Mouse (Mus musculus): ENCODE measurements around the gene Crybg3. TPM values are rescaled to one million over a fixed set of nuclear protein-coding genes. Genes with fewer than 3 reads are reported as not detected.

Crybg3 gene
- polyA plus RNA-seq, 1 experiment from 2014 or later = 5.0 TPM

DNA sequence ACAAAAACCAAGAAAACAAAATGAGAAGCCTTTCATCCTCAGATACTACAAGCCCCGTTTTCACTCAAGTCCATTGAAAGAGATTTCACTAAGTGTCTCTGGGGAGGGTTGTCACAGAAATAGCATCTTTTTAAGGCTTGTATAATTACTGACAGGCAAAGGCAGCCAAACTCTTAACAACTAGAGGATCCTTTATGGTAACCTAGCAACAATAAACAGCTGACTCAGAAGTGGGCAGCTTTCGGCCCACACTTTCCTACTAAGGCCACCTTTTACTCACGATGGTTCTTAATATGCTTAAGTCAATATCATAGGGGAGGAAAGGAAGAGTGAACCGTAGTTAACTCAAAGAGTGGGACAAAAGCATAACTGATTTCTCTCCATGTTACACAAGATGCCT lies 53.3 kb downstream of the Crybg3 start:
- Histone ChIP-seq H3K4me2 (ENCODE audit: low read depth, low read length) (no peak overlapping the region), H3K27me3 (replicated peaks; ENCODE audit: control insufficient read depth, insufficient read depth, low read length) (no peaks in the 10 kb centered on the region), H3K4me3 (ENCODE audit: low read length) (no peak overlapping the region), H3K9ac (ENCODE audit: low read depth, low read length) (no peak overlapping the region), H3K9me3 (ENCODE audit: control insufficient read depth, low read length) (no peaks in the 10 kb centered on the region), H3K4me1 (ENCODE audit: control insufficient read depth, insufficient read depth, low read length) (peaks cover 12% of the 10 kb centered on the region), H3K36me3 (ENCODE audit: control insufficient read depth, insufficient read depth, low read length) (no peaks in the 10 kb centered on the region), H3K27ac (ENCODE audit: low read length) (no peak overlapping the region)
- ATAC-seq = no peak
- 64% methylated on average over 4 of the region's 4 CpGs for WGBS

DNA sequence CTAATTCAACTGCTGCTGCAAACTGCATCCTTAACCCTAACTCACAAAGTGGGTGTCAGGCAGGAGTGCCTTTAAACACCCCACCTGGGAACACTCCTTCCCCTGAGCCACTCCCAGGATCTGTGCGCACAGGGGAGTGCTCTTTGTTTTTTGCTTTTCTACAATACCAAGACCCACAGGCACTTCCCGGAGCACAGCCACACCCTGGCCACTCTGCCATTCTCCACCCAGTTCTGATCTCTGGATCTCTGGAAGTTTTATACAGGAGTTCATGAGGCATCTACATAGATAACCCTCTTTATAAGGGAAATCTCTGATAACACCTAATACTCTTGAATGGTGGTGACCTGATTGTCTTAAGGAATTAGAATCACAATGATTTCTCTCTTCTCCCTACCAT lies 55.4 kb downstream of the Crybg3 start:
- no peaks in the 10 kb centered on the region for H3K27me3 ChIP-seq (replicated peaks; ENCODE audit: control insufficient read depth, insufficient read depth, low read length)
- H3K36me3 ChIP-seq (ENCODE audit: control insufficient read depth, insufficient read depth, low read length) = no peaks in the 10 kb centered on the region
- H3K9me3 ChIP-seq (ENCODE audit: control insufficient read depth, low read length) = no peaks in the 10 kb centered on the region
- peaks cover 12% of the 10 kb centered on the region for H3K4me1 ChIP-seq (ENCODE audit: control insufficient read depth, insufficient read depth, low read length)
- no peak overlapping the region for H3K4me3 ChIP-seq (ENCODE audit: low read length)
- no peak overlapping the region for H3K4me2 ChIP-seq (ENCODE audit: low read depth, low read length)
- no peak for ATAC-seq
- H3K9ac ChIP-seq (ENCODE audit: low read depth, low read length) = no peak overlapping the region
- no peak overlapping the region for H3K27ac ChIP-seq (ENCODE audit: low read length)
- 85% methylated on average over 2 of the region's 2 CpGs for WGBS

DNA sequence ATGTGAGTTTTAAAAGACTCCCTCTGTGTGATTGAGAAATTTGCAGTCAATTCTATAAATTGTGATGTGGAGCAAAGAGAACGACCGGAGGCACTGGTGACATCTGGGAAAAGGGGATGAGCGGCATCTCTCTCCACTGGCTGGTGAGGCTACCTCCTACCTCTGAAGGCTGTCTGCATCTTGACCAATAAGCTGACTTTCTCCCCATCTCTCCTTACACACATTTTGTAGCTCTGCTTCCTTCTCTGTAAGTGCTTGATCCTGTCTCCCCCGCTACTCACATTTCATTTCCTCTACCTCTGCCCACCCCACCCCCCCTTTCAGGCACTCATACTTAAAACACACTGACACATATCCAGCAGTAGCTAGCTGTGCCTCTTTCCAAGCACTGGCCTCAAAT lies 59.4 kb downstream of the Crybg3 start:
- no peak for ATAC-seq
- no peaks in the 10 kb centered on the region for H3K27me3 ChIP-seq (replicated peaks; ENCODE audit: control insufficient read depth, insufficient read depth, low read length)
- H3K9ac ChIP-seq (ENCODE audit: low read depth, low read length) = no peak overlapping the region
- H3K4me1 ChIP-seq (ENCODE audit: control insufficient read depth, insufficient read depth, low read length) = no peaks in the 10 kb centered on the region
- 84% methylated on average over 4 of the region's 4 CpGs for WGBS
- H3K36me3 ChIP-seq (ENCODE audit: control insufficient read depth, insufficient read depth, low read length) = no peaks in the 10 kb centered on the region
- no peaks in the 10 kb centered on the region for H3K9me3 ChIP-seq (ENCODE audit: control insufficient read depth, low read length)
- H3K27ac ChIP-seq (ENCODE audit: low read length) = no peak overlapping the region
- no peak overlapping the region for H3K4me2 ChIP-seq (ENCODE audit: low read depth, low read length)
- no peak overlapping the region for H3K4me3 ChIP-seq (ENCODE audit: low read length)

DNA sequence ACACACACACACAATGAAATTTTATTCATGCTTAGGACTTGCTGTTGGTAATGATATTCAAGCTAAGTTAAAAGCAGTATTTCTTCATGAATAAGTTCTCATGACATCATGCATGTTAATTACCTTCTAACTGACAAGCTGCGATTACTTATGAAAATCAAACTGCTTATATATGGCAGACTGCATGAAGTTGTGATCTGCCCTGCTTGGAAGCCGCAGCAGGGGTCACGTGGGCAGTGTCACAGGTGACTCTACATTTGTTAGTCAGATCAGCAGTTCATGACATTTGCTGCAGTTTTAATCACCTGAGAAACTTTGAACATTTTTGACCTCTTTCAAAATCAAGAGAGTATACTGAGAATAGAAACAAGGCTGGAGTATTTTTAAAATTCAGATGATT lies 59.8 kb downstream of the Crybg3 start:
- H3K4me2 ChIP-seq (ENCODE audit: low read depth, low read length) = no peak overlapping the region
- H3K27me3 ChIP-seq (replicated peaks; ENCODE audit: control insufficient read depth, insufficient read depth, low read length) = no peaks in the 10 kb centered on the region
- WGBS = 93% methylated on average over 3 of the region's 3 CpGs
- H3K9ac ChIP-seq (ENCODE audit: low read depth, low read length) = no peak overlapping the region
- H3K4me1 ChIP-seq (ENCODE audit: control insufficient read depth, insufficient read depth, low read length) = no peaks in the 10 kb centered on the region
- H3K4me3 ChIP-seq (ENCODE audit: low read length) = no peak overlapping the region
- ATAC-seq = no peak
- H3K27ac ChIP-seq (ENCODE audit: low read length) = no peak overlapping the region
- no peaks in the 10 kb centered on the region for H3K36me3 ChIP-seq (ENCODE audit: control insufficient read depth, insufficient read depth, low read length)
- H3K9me3 ChIP-seq (ENCODE audit: control insufficient read depth, low read length) = no peaks in the 10 kb centered on the region

DNA sequence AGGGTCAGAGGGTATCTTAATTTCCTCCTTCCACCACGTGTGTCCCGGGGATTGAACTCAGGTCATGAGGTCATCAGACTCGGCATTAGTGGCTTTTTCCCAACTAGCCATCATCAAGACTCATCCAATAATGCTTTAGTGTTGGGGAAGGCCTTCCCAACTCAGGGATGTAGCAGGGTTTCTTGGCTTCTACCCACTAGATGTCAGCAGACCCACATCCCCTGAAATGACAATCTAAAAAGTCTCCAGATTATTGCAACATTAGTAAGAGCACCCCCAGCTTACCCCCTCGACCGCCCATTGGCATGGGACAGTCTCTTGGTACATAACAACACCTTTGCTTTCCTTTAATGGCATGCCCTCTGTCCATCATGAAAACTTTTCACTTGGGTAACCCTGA lies 65.1 kb downstream of the Crybg3 start:
- ATAC-seq = no peak
- no peaks in the 10 kb centered on the region for H3K9me3 ChIP-seq (ENCODE audit: control insufficient read depth, low read length)
- no peak overlapping the region for H3K4me3 ChIP-seq (ENCODE audit: low read length)
- no peak overlapping the region for H3K9ac ChIP-seq (ENCODE audit: low read depth, low read length)
- WGBS = 83% methylated on average over 5 of the region's 5 CpGs
- no peaks in the 10 kb centered on the region for H3K27me3 ChIP-seq (replicated peaks; ENCODE audit: control insufficient read depth, insufficient read depth, low read length)
- no peak overlapping the region for H3K27ac ChIP-seq (ENCODE audit: low read length)
- H3K36me3 ChIP-seq (ENCODE audit: control insufficient read depth, insufficient read depth, low read length) = no peaks in the 10 kb centered on the region
- H3K4me1 ChIP-seq (ENCODE audit: control insufficient read depth, insufficient read depth, low read length) = no peaks in the 10 kb centered on the region
- H3K4me2 ChIP-seq (ENCODE audit: low read depth, low read length) = no peak overlapping the region

DNA sequence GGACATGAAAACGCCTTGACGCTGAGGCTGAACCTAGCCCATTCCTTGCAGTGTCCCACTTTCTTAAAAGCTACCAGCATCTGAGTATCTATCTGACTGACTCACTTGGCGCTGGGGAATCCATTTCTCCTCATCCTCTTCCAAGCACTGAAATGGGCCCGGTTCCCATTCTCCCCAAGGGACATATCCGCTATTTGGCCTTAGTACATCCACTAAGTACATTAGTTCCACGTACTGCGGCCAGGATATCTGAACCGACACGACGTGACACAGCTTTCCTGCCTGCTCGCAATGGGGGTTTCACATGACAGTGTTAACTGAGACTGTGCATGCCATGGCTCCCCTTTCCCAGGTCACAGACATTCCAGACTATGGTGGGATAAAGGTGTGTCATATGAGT lies 66.4 kb downstream of the Crybg3 start:
- Histone ChIP-seq H3K9me3 (ENCODE audit: control insufficient read depth, low read length) (no peaks in the 10 kb centered on the region), H3K36me3 (ENCODE audit: control insufficient read depth, insufficient read depth, low read length) (no peaks in the 10 kb centered on the region), H3K9ac (ENCODE audit: low read depth, low read length) (no peak overlapping the region), H3K4me2 (ENCODE audit: low read depth, low read length) (no peak overlapping the region), H3K4me1 (ENCODE audit: control insufficient read depth, insufficient read depth, low read length) (no peaks in the 10 kb centered on the region), H3K27me3 (replicated peaks; ENCODE audit: control insufficient read depth, insufficient read depth, low read length) (no peaks in the 10 kb centered on the region), H3K4me3 (ENCODE audit: low read length) (no peak overlapping the region), H3K27ac (ENCODE audit: low read length) (no peak overlapping the region)
- WGBS = 92% methylated on average over 11 of the region's 11 CpGs
- no peak for ATAC-seq

DNA sequence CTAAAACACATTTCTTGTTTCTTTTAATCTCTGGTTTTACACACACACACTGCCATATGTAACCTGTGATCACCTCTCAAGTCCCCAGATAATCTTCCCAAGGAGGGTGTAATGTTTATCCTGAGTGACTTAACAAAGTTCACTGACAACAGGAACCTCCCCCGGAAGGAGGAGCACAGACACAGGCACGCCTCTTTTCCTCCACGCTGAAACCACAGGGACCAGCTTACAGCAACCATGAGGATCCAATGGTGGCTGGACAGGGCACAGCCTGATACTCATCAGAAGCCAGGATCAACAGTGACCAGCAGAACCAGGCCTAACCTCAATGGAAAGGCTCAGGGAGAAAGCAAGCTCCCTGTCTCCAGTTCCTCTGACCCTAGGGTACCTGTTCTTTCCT lies 68.2 kb downstream of the Crybg3 start:
- Histone ChIP-seq H3K36me3 (ENCODE audit: control insufficient read depth, insufficient read depth, low read length) (no peaks in the 10 kb centered on the region), H3K4me3 (ENCODE audit: low read length) (no peak overlapping the region), H3K9ac (ENCODE audit: low read depth, low read length) (no peak overlapping the region), H3K27ac (ENCODE audit: low read length) (no peak overlapping the region), H3K9me3 (ENCODE audit: control insufficient read depth, low read length) (no peaks in the 10 kb centered on the region), H3K27me3 (replicated peaks; ENCODE audit: control insufficient read depth, insufficient read depth, low read length) (no peaks in the 10 kb centered on the region), H3K4me1 (ENCODE audit: control insufficient read depth, insufficient read depth, low read length) (no peaks in the 10 kb centered on the region), H3K4me2 (ENCODE audit: low read depth, low read length) (no peak overlapping the region)
- ATAC-seq = 0 out of 2 replicates have a peak, but pooled peaks have one; percentile 46
- WGBS = 26% methylated on average over 3 of the region's 3 CpGs

DNA sequence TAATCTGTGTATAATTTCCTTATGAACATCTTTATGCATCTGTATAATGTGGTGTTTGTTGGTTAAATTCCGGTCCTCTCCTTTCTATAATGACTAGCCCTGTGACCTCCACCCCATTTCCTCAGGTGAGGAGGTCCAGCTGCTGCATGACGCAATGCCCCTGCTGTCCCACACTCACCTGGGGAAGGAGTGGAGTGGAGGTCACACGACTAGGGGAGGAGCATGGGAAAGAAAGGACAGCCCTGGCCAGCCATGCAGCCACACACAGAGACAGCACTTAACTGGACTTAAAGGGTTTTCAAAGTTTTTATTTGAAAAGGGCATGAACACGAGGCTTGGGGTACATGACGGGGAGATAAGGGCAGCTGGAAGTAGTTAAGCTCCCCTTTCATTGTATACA lies 69.5 kb downstream of the Crybg3 start:
- no peaks in the 10 kb centered on the region for H3K9me3 ChIP-seq (ENCODE audit: control insufficient read depth, low read length)
- H3K4me2 ChIP-seq (ENCODE audit: low read depth, low read length) = no peak overlapping the region
- no peak overlapping the region for H3K9ac ChIP-seq (ENCODE audit: low read depth, low read length)
- ATAC-seq = no peak
- no peaks in the 10 kb centered on the region for H3K4me1 ChIP-seq (ENCODE audit: control insufficient read depth, insufficient read depth, low read length)
- H3K4me3 ChIP-seq (ENCODE audit: low read length) = no peak overlapping the region
- no peaks in the 10 kb centered on the region for H3K27me3 ChIP-seq (replicated peaks; ENCODE audit: control insufficient read depth, insufficient read depth, low read length)
- WGBS = 75% methylated on average over 5 of the region's 5 CpGs
- H3K36me3 ChIP-seq (ENCODE audit: control insufficient read depth, insufficient read depth, low read length) = no peaks in the 10 kb centered on the region
- H3K27ac ChIP-seq (ENCODE audit: low read length) = no peak overlapping the region

DNA sequence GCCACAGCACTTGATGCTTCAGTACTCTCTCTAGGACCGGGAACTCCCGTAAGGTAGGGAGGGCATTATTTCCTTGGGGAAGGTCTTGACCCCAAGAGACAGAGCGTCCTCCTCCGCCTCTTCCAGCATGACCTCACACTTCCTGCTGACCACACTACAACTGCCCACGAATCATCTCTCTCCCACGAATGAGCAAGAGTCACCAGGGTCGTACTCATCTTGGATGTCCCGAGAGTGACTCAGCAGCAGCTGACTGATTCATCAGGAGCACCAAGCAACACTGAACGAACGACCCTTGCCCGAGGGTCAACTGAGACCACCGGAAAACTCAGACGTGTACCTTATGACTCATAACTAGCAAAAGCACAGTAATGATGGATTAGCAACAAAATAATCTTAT lies 71.2 kb downstream of the Crybg3 start:
- Histone ChIP-seq H3K9ac (ENCODE audit: low read depth, low read length) (no peak overlapping the region), H3K4me1 (ENCODE audit: control insufficient read depth, insufficient read depth, low read length) (no peaks in the 10 kb centered on the region), H3K27ac (ENCODE audit: low read length) (no peak overlapping the region), H3K27me3 (replicated peaks; ENCODE audit: control insufficient read depth, insufficient read depth, low read length) (no peaks in the 10 kb centered on the region), H3K36me3 (ENCODE audit: control insufficient read depth, insufficient read depth, low read length) (no peaks in the 10 kb centered on the region), H3K9me3 (ENCODE audit: control insufficient read depth, low read length) (no peaks in the 10 kb centered on the region), H3K4me2 (ENCODE audit: low read depth, low read length) (no peak overlapping the region), H3K4me3 (ENCODE audit: low read length) (no peak overlapping the region)
- 87% methylated on average over 13 of the region's 13 CpGs for WGBS
- ATAC-seq = no peak

DNA sequence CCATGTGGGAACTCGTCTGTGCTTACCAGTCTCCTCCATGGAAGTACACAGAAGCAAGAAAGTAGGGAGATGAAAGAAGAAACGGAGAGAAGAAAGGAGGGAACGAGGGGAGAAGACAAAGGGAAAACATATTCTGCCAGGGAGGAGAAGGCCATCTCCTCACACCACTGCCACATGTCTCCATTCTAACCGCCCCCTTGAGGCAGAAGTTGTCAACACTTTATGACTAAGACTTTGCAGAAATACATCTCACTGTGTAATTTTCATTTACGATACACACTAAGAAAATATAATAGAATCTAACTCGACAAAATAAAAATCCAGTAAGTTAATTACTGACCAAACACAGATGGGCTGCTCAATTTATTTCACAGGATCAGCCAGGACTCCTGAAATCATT lies 73.8 kb downstream of the Crybg3 start:
- Histone ChIP-seq H3K27me3 (replicated peaks; ENCODE audit: control insufficient read depth, insufficient read depth, low read length) (no peaks in the 10 kb centered on the region), H3K4me2 (ENCODE audit: low read depth, low read length) (no peak overlapping the region), H3K9ac (ENCODE audit: low read depth, low read length) (no peak overlapping the region), H3K4me3 (ENCODE audit: low read length) (no peak overlapping the region), H3K36me3 (ENCODE audit: control insufficient read depth, insufficient read depth, low read length) (no peaks in the 10 kb centered on the region), H3K27ac (ENCODE audit: low read length) (no peak overlapping the region), H3K4me1 (ENCODE audit: control insufficient read depth, insufficient read depth, low read length) (no peaks in the 10 kb centered on the region), H3K9me3 (ENCODE audit: control insufficient read depth, low read length) (no peaks in the 10 kb centered on the region)
- no peak for ATAC-seq
- 77% methylated on average over 6 of the region's 6 CpGs for WGBS
